Mouse (Mus musculus): ENCODE results near the gene Rassf10. TPM values are rescaled to one million over a fixed set of nuclear protein-coding genes. Genes with fewer than 3 reads are reported as not detected.

The Rassf10 gene
- polyA plus RNA-seq, 1 experiment from 2014 or later: 2.8 TPM

DNA sequence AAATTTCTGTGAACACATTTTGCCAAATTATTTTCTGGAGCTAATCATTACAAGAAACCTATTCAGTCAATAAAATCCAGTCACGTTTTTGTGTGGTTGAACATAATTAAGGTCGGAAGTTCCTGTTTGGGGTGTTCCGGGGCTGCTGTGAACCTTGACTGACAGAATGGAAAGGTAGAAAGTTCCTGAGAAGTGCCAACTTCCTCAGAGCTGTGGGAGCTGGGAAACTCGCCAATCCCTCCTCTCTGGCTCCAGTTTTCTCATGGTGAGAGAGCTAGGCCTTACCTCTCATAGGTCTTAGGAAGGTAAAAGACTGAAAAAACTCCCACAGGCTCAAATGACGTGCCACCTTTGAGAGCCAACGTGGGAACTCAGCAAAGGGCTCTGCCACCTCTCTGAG, 7.1 kb upstream of the Rassf10 start:
- Histone ChIP-seq H3K36me3 (ENCODE audit: control insufficient read depth, insufficient read depth, low read length) (no peaks in the 10 kb centered on the region), H3K27me3 (ENCODE audit: control insufficient read depth, insufficient read depth, low read length) (no peaks in the 10 kb centered on the region), H3K4me1 (ENCODE audit: control insufficient read depth, insufficient read depth, low read length) (no peaks in the 10 kb centered on the region), H3K27ac (replicated peaks; ENCODE audit: low read depth, low read length) (no peak overlapping the region), H3K9ac (replicated peaks; ENCODE audit: low read length) (no peak overlapping the region), H3K4me2 (ENCODE audit: low read length) (no peak overlapping the region), H3K9me3 (ENCODE audit: control insufficient read depth, low read length) (no peaks in the 10 kb centered on the region), H3K4me3 (replicated peaks; ENCODE audit: low read depth, low read length) (no peak overlapping the region)
- ATAC-seq (ENCODE audit: low FRiP score, low TSS enrichment) (no peak), DNase-seq (no peak)
- 71% methylated on average over 6 of the region's 6 CpGs for WGBS

DNA sequence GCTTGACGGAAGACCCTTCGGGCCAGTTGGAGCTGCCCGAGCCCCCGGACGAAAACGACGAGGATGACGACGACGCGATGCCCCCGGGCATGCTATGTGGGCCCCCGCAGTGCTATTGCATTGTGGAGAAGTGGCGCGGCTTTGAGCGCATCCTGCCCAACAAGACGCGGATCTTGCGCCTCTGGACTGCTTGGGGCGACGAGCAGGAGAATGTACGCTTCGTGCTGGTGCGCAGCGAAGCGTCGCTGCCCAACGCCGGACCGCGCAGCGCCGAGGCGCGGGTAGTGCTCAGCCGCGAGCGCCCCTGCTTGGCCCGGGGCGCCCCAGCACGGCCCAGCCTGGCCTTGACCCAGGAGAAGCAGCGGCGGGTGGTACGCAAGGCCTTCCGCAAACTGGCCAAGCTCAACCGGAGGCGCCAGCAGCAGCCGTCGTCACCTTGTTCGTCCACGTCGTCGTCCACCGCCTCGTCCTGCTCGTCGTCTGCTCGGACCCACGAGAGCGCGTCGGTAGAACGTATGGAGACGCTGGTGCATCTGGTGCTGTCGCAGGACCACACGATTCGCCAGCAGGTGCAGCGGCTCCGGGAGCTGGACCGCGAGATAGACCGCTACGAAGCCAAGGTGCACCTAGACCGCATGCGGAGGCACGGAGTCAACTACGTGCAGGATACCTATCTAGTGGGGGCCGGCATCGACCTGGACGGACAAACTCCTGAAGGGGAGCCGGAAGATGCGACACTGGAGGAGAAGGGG, 765 bp downstream of the Rassf10 start:
- H3K27ac ChIP-seq (replicated peaks; ENCODE audit: low read depth, low read length): no peak overlapping the region
- no peaks in the 10 kb centered on the region for H3K9me3 ChIP-seq (ENCODE audit: control insufficient read depth, low read length)
- peaks cover 40% of the 10 kb centered on the region for H3K27me3 ChIP-seq (ENCODE audit: control insufficient read depth, insufficient read depth, low read length)
- no peak for ATAC-seq (ENCODE audit: low FRiP score, low TSS enrichment)
- under 1% methylated on average over 82 of the region's 82 CpGs for WGBS
- H3K36me3 ChIP-seq (ENCODE audit: control insufficient read depth, insufficient read depth, low read length): no peaks in the 10 kb centered on the region
- H3K4me2 ChIP-seq (ENCODE audit: low read length): peak overlapping the region; percentile 71
- H3K4me1 ChIP-seq (ENCODE audit: control insufficient read depth, insufficient read depth, low read length): peaks cover 13% of the 10 kb centered on the region; the same call in 1 of the 2 replicates
- H3K4me3 ChIP-seq (replicated peaks; ENCODE audit: low read depth, low read length): peak overlapping the region; percentile 41
- DNase-seq: peak; percentile 58
- H3K9ac ChIP-seq (replicated peaks; ENCODE audit: low read length): peak overlapping the region; percentile 43

DNA sequence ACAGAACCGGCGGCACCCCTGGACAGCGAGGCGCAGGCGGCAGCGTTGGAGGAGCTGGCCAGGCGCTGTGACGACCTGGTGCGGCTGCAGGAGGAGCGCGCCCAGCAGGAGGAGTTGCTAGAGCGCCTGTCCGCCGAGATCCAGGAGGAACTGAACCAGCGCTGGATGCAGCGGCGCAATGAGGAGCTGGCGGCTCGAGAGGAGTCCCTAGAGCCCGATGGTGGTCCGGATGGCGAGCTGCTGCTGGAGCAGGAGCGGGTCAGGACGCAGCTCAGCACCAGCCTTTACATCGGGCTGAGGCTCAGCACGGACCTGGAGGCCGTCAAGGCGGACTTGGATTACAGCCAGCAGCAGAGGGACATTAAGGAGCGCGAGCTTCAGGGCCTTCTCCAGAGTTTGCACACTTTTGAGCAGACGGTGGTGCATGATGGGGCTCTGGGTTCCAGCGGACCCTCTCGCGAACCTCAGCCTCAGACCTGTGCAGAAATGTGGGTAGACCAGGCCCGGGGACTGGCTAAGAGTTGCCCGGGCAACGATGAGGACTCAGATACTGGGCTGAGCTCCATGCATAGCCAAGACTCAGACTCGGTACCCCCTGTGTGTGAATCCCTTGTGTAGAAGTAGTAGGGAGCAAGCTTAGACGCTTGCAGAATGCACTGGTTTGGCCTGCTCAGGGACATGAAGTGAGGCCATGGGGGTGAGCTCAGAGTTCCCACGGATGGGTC, 1.5 kb downstream of the Rassf10 start:
- H3K36me3 ChIP-seq (ENCODE audit: control insufficient read depth, insufficient read depth, low read length): no peaks in the 10 kb centered on the region
- no peak overlapping the region for H3K27ac ChIP-seq (replicated peaks; ENCODE audit: low read depth, low read length)
- ATAC-seq (ENCODE audit: low FRiP score, low TSS enrichment): no peak
- peak overlapping the region; percentile 43; the same call in 1 of the 2 replicates for H3K9ac ChIP-seq (replicated peaks; ENCODE audit: low read length)
- H3K9me3 ChIP-seq (ENCODE audit: control insufficient read depth, low read length): no peaks in the 10 kb centered on the region
- H3K4me3 ChIP-seq (replicated peaks; ENCODE audit: low read depth, low read length): peak overlapping the region; percentile 41
- H3K4me1 ChIP-seq (ENCODE audit: control insufficient read depth, insufficient read depth, low read length): peaks cover 13% of the 10 kb centered on the region; the same call in 1 of the 2 replicates
- peak overlapping the region; percentile 71 for H3K4me2 ChIP-seq (ENCODE audit: low read length)
- peak; percentile 51 for DNase-seq
- peaks cover 40% of the 10 kb centered on the region for H3K27me3 ChIP-seq (ENCODE audit: control insufficient read depth, insufficient read depth, low read length)
- 2% methylated on average over 40 of the region's 40 CpGs for WGBS

DNA sequence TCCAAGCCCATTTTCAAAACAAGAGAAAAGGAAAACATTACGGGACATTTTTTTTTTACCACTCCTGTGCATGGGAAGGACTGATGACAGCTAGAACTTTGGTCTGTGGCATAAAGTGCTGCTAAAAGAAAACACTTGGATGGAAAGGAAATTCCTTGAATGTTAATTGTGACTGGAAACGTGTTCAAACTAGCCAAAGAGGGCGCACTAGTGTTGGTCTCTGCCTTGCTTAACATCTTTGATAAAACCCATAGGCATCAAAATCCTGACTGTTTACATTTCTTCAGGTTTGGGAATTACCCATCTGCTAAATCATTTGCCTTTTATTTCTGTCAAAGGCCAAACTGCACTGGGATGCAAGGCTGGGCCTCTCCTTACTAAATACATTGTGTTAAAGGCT, 2.2 kb downstream of the Rassf10 start:
- Histone ChIP-seq H3K4me1 (ENCODE audit: control insufficient read depth, insufficient read depth, low read length) (peaks cover 13% of the 10 kb centered on the region; the same call in 1 of the 2 replicates), H3K27me3 (ENCODE audit: control insufficient read depth, insufficient read depth, low read length) (peaks cover 40% of the 10 kb centered on the region), H3K9me3 (ENCODE audit: control insufficient read depth, low read length) (no peaks in the 10 kb centered on the region), H3K4me2 (ENCODE audit: low read length) (no peak overlapping the region), H3K9ac (replicated peaks; ENCODE audit: low read length) (no peak overlapping the region), H3K36me3 (ENCODE audit: control insufficient read depth, insufficient read depth, low read length) (no peaks in the 10 kb centered on the region), H3K4me3 (replicated peaks; ENCODE audit: low read depth, low read length) (no peak overlapping the region), H3K27ac (replicated peaks; ENCODE audit: low read depth, low read length) (no peak overlapping the region)
- DNase-seq (peak; percentile 39), ATAC-seq (ENCODE audit: low FRiP score, low TSS enrichment) (no peak)
- WGBS: 44% methylated on average over 3 of the region's 3 CpGs

DNA sequence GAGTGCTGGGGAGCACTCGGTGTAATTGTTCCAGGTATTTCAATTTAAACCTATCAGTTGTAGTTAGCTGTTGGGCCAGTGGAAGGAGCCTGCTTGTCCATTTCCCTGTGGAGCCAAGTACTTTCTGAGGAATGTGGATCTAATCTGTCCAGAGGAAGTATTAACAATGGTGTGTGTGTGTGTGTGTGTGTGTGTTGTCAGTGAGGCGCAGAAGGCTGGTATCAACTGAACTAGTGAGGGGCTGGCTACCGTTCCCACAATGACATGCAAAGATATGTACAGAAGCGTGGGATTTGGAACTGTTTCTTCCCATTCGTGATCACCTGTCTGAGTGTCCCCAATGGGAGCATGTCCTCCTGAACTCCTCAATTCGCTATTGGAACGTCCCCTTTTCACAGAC, 3.2 kb downstream of the Rassf10 start:
- Histone ChIP-seq H3K9ac (replicated peaks; ENCODE audit: low read length) (no peak overlapping the region), H3K27ac (replicated peaks; ENCODE audit: low read depth, low read length) (no peak overlapping the region), H3K9me3 (ENCODE audit: control insufficient read depth, low read length) (no peaks in the 10 kb centered on the region), H3K4me1 (ENCODE audit: control insufficient read depth, insufficient read depth, low read length) (peaks cover 13% of the 10 kb centered on the region; the same call in 1 of the 2 replicates), H3K27me3 (ENCODE audit: control insufficient read depth, insufficient read depth, low read length) (peaks cover 40% of the 10 kb centered on the region), H3K4me2 (ENCODE audit: low read length) (peak overlapping the region; percentile 6; the same call in 1 of the 2 replicates), H3K36me3 (ENCODE audit: control insufficient read depth, insufficient read depth, low read length) (no peaks in the 10 kb centered on the region), H3K4me3 (replicated peaks; ENCODE audit: low read depth, low read length) (no peak overlapping the region)
- ATAC-seq (ENCODE audit: low FRiP score, low TSS enrichment) (no peak), DNase-seq (no peak)
- 64% methylated on average over 7 of the region's 7 CpGs for WGBS

DNA sequence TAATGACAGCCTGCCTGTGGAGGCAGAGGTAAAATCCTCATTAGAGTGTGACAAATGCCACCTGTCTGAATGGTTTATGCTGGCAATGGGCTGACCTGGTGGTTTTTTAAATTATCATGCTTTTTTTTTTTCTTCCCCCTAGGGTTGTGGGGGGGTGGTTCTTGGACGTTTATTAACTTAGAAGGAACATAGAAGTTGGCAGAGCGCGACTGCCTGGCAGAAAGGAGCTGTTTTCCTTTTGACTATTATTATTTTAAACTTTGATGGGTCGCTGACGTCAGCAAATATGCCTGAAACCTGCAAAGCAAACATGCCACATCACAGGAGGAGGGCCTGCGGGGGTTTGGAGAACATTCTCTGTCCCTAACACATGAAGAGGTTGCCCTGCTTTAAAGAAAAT, 3.9 kb downstream of the Rassf10 start:
- H3K27me3 ChIP-seq (ENCODE audit: control insufficient read depth, insufficient read depth, low read length): peaks cover 40% of the 10 kb centered on the region
- no peak overlapping the region for H3K4me2 ChIP-seq (ENCODE audit: low read length)
- no peak for ATAC-seq (ENCODE audit: low FRiP score, low TSS enrichment)
- DNase-seq: no peak
- no peak overlapping the region for H3K27ac ChIP-seq (replicated peaks; ENCODE audit: low read depth, low read length)
- H3K9me3 ChIP-seq (ENCODE audit: control insufficient read depth, low read length): no peaks in the 10 kb centered on the region
- WGBS: 34% methylated on average over 6 of the region's 6 CpGs
- no peaks in the 10 kb centered on the region for H3K36me3 ChIP-seq (ENCODE audit: control insufficient read depth, insufficient read depth, low read length)
- H3K4me1 ChIP-seq (ENCODE audit: control insufficient read depth, insufficient read depth, low read length): peaks cover 13% of the 10 kb centered on the region; the same call in 1 of the 2 replicates
- H3K4me3 ChIP-seq (replicated peaks; ENCODE audit: low read depth, low read length): no peak overlapping the region
- no peak overlapping the region for H3K9ac ChIP-seq (replicated peaks; ENCODE audit: low read length)

DNA sequence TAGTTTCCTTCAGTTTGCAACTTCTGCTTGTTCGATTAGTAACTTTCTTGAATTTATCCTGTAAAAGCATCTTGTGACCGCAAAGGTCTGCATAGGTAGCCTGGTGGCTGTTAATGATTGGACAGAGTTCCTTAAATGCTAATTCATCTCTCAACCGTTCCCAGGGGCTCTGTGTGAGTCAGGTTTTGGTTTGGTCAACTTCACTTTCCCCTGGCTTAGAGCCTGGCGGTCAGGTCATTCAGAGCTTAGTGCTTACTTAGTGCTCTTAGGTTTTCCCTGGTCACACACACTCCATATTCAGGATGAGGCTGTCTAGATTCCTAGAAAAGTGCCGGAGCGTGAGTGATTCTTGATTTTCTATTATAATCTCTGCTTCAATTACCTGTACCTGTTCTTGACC, 12.6 kb downstream of the Rassf10 start:
- ATAC-seq (ENCODE audit: low FRiP score, low TSS enrichment) (no peak), DNase-seq (no peak)
- no peaks in the 10 kb centered on the region for H3K4me1 ChIP-seq (ENCODE audit: control insufficient read depth, insufficient read depth, low read length)
- H3K4me3 ChIP-seq (replicated peaks; ENCODE audit: low read depth, low read length): no peak overlapping the region
- no peak overlapping the region for H3K27ac ChIP-seq (replicated peaks; ENCODE audit: low read depth, low read length)
- peaks cover 9% of the 10 kb centered on the region for H3K9me3 ChIP-seq (ENCODE audit: control insufficient read depth, low read length)
- WGBS: 77% methylated on average over 6 of the region's 6 CpGs
- no peaks in the 10 kb centered on the region for H3K27me3 ChIP-seq (ENCODE audit: control insufficient read depth, insufficient read depth, low read length)
- no peak overlapping the region for H3K9ac ChIP-seq (replicated peaks; ENCODE audit: low read length)
- H3K36me3 ChIP-seq (ENCODE audit: control insufficient read depth, insufficient read depth, low read length): no peaks in the 10 kb centered on the region
- no peak overlapping the region for H3K4me2 ChIP-seq (ENCODE audit: low read length)

DNA sequence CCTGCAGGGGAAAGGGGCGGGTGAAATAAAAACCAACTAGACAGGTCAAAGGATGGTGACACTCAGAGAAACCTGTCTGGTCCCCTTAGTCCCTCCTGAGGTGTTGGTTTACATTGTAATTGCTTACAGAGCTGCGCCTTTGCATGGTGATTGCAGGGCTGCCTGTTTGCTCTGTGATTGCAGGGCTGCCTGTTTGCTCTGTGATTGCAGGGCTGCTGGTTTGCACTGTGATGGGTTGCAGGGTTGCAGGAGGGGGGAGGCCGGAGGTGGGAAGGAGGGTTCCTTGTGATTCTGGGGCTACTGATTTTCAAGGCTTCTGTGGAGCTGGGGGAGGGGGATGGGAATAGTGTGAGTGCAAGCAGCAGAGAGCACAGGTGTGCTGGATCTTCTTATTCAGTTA, 13.0 kb downstream of the Rassf10 start:
- no peak for DNase-seq
- H3K27me3 ChIP-seq (ENCODE audit: control insufficient read depth, insufficient read depth, low read length): no peaks in the 10 kb centered on the region
- ATAC-seq (ENCODE audit: low FRiP score, low TSS enrichment): no peak
- no peak overlapping the region for H3K9ac ChIP-seq (replicated peaks; ENCODE audit: low read length)
- H3K36me3 ChIP-seq (ENCODE audit: control insufficient read depth, insufficient read depth, low read length): no peaks in the 10 kb centered on the region
- peaks cover 9% of the 10 kb centered on the region for H3K9me3 ChIP-seq (ENCODE audit: control insufficient read depth, low read length)
- no peak overlapping the region for H3K4me3 ChIP-seq (replicated peaks; ENCODE audit: low read depth, low read length)
- H3K27ac ChIP-seq (replicated peaks; ENCODE audit: low read depth, low read length): no peak overlapping the region
- no peaks in the 10 kb centered on the region for H3K4me1 ChIP-seq (ENCODE audit: control insufficient read depth, insufficient read depth, low read length)
- no peak overlapping the region for H3K4me2 ChIP-seq (ENCODE audit: low read length)
- WGBS: 62% methylated on average over 3 of the region's 3 CpGs
